Mouse (Mus musculus) B cell, adult 62 days (primary cell): ENCODE results near the gene 4930539E08Rik. TPM values are rescaled to one million over a fixed set of nuclear protein-coding genes. Genes with fewer than 3 reads are reported as not detected.

Source experiments
- total RNA-seq: library from RNA; stranded (reverse); gene quantifications from 4 replicates; pipeline ENCODE4 v1.2.4, GENCODE M21; 2023

Gene 4930539E08Rik
- total RNA-seq: 0.23 to 0.57 TPM in 2 of 4 replicates, not detected in the others

GRCm38 (mm10) chr17:28915060-28915628, at the start of gene 4930539E08Rik:
Gene 4930539E08Rik, minus strand, starts transcription at chr17:28915324.

DNA sequence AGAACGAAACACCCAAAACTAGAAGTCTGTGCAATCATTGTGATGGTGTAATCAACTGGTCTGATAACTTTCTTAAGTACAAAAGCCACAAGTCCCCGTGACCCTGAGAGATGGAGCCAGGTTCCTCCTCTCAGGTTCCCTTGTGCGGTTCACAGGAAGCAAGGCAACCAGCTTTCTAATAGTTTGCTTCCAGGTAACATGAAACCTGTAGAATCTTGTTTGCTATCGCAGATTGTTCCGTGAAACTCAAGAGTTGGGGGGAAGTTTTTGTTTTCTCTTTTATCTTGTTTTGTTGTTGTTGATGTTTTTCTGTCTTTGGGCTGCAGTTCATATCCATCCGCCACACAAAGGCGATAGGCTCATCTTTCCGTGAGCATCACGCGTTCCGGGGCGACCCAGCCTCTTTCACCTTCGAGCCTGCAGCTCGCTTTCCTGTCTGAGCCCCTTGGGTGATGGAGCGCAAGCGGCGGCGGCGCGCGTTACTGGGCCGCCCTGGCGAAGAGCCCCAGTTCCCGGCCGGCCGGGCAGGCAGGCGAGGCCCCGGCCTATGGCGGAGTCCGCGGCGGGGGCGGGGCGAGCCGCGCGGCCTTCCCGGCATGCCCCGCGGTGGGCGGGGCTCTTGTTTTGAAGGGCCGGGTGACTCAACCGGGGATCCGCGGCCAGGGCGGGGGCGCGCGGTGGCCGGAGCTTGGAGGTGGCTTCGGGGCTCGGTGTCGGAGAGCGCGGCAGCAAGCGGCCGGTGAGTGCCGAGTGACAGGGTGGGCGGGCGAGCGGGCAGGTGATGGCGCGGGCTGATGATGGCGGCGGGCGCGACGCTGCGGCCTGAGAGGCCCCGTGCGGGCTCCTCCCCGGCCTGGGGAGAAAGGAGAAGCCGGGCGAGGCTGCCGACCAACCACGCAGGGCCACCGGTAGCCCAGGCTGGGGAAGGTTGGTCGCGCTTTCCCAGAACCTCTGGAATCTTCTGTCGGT, 37.0 kb upstream of the 4930539E08Rik start, which contains the start of gene Kctd20:
Gene Kctd20 (plus strand): TSS at position 120 of the 969 bp plus-strand sequence.

GRCm38 (mm10) chr17:28943740-28944139, 28.6 kb upstream of the 4930539E08Rik start, which contains the start of gene Pxt1:
Gene Pxt1, minus strand, starts transcription at chr17:28943840.

GRCm38 (mm10) chr17:28858205-28858604, 56.9 kb downstream of the 4930539E08Rik start, which contains the start of gene Pnpla1:
Gene Pnpla1, plus strand, starts transcription at chr17:28858411.

Other genes with a start within 250 kb of the 4930539E08Rik start
- gene Slc26a8, start 225.1 kb downstream of the 4930539E08Rik start, total RNA-seq: 1.6 to 1.9 TPM (median 1.8 TPM) in 4 replicates
- gene Mapk14, start 224.0 kb downstream of the 4930539E08Rik start, total RNA-seq: 99.8 to 110 TPM (median 102 TPM) in 4 replicates
- 7.3 to 8.5 TPM (median 7.7 TPM) in 4 replicates for gene AC170998.1, start 189.2 kb downstream of the 4930539E08Rik start, total RNA-seq
- gene Mapk13, start 146.0 kb downstream of the 4930539E08Rik start, total RNA-seq: 0.78 TPM in 1 of 4 replicates, not detected in the others
- gene Brpf3, start 114.2 kb downstream of the 4930539E08Rik start, total RNA-seq: 57.6 to 84.2 TPM (median 60.5 TPM) in 4 replicates
- 0.12 to 0.18 TPM in 2 of 4 replicates, not detected in the others for gene Pnpla1, start 56.9 kb downstream of the 4930539E08Rik start, total RNA-seq
- not detected in 4 replicates for gene Pxt1, start 28.5 kb upstream of the 4930539E08Rik start, total RNA-seq
- 64.8 to 83.2 TPM (median 78.0 TPM) in 4 replicates for gene Kctd20, start 36.6 kb upstream of the 4930539E08Rik start, total RNA-seq
- gene Stk38, start 92.7 kb upstream of the 4930539E08Rik start, total RNA-seq: 164 to 178 TPM (median 168 TPM) in 4 replicates
- gene Srsf3, start 117.3 kb upstream of the 4930539E08Rik start, total RNA-seq: 518 to 567 TPM (median 548 TPM) in 4 replicates
- gene Cdkn1a, start 175.7 kb upstream of the 4930539E08Rik start, total RNA-seq: 3.9 to 6.7 TPM (median 6.2 TPM) in 4 replicates
- gene Rab44, start 198.8 kb upstream of the 4930539E08Rik start, total RNA-seq: 0.15 to 1.1 TPM (median 0.50 TPM) in 3 of 4 replicates, not detected in the other